Mouse (Mus musculus): ENCODE results near the gene Pithd1.

- TF ChIP-seq GATA1 (IDR thresholded peaks at IDR 0.05; ENCODE audit: borderline replicate concordance, low read length) = no peak
- no peak for TF ChIP-seq FLI1 (IDR thresholded peaks at IDR 0.05; ENCODE audit: low read length)
These were observed 28.7 kb downstream of the Pithd1 start for GRCm38 (mm10) chr4:135958354-135958753.
